Comparison of ENCODE assay signal across 18 mouse cellular contexts in genomic region chr4:145257751-145258434, GRCm38 (mm10). TPM values are rescaled to one million over a fixed set of nuclear protein-coding genes. Genes with fewer than 3 reads are reported as not detected.
DNase-seq lines count a peak whose midpoint lies in the region; ATAC-seq and TF ChIP-seq lines count a peak whose summit lies in the region.
"Had no signal": no experiment of that assay in that cellular context is flagged by ENCODE, and none has a peak within 500 bp of the region (broad histone marks: within the 10 kb centered on the region; RNA-seq: fewer than 3 reads in every experiment).

No protein-coding gene starts in this region.

- TF ChIP-seq CTCF in intestine, postnatal 0 days (IDR thresholded peaks at IDR 0.05; ENCODE audit: low read depth): no peak

- WGBS in intestine, embryonic 16.5 days: 54% methylated on average over 5 of the region's 5 CpGs
- 62% methylated on average over 5 of the region's 5 CpGs for WGBS in intestine, postnatal 0 days

- ATAC-seq in intestine, embryonic 16.5 days: 0 out of 2 replicates have a peak, but pooled peaks have one; percentile 28
- ATAC-seq in intestine, postnatal 0 days: no peak
- 0 out of 2 replicates have a peak, but pooled peaks have one; percentile 27 for ATAC-seq in megakaryocyte-erythroid progenitor cell, adult 5-6 weeks (replicated peaks; ENCODE audit: low FRiP score, low TSS enrichment, poor library complexity, severe bottlenecking)
- ATAC-seq: forebrain, embryonic 15.5 days; intestine, embryonic 15.5 days; midbrain, embryonic 13.5 days had no signal

- no peaks in the 10 kb centered on the region for H3K4me1 ChIP-seq in intestine, embryonic 16.5 days (ENCODE audit: control insufficient read depth, insufficient read depth, low read length)
- no peaks in the 10 kb centered on the region for H3K4me1 ChIP-seq in intestine, postnatal 0 days (replicated peaks; ENCODE audit: control insufficient read depth, insufficient read depth, low read length)
- H3K4me1 ChIP-seq: forebrain, embryonic 15.5 days; heart, embryonic 15.5 days; hindbrain, embryonic 12.5 days; intestine, embryonic 15.5 days; lung, embryonic 15.5 days; midbrain, embryonic 13.5 days; neural tube, embryonic 12.5 days had no signal

- no peak overlapping the region for H3K27ac ChIP-seq in intestine, embryonic 16.5 days (ENCODE audit: low read length)
- no peak overlapping the region for H3K27ac ChIP-seq in intestine, postnatal 0 days (ENCODE audit: low read depth, low read length)
- H3K27ac ChIP-seq: forebrain, embryonic 15.5 days; heart, embryonic 15.5 days; hindbrain, embryonic 12.5 days; intestine, embryonic 15.5 days; lung, embryonic 15.5 days; midbrain, embryonic 13.5 days; neural tube, embryonic 12.5 days had no signal

- H3K27me3 ChIP-seq in intestine, embryonic 16.5 days (replicated peaks; ENCODE audit: control insufficient read depth, insufficient read depth, low read length): no peaks in the 10 kb centered on the region
- no peaks in the 10 kb centered on the region for H3K27me3 ChIP-seq in intestine, postnatal 0 days (replicated peaks; ENCODE audit: control insufficient read depth, insufficient read depth, low read length)
- H3K27me3 ChIP-seq: forebrain, embryonic 15.5 days; heart, embryonic 15.5 days; hindbrain, embryonic 12.5 days; intestine, embryonic 15.5 days; lung, embryonic 15.5 days; midbrain, embryonic 13.5 days; neural tube, embryonic 12.5 days had no signal

- DNase-seq in 416B (ENCODE audit: low read depth): peak; percentile 63
- peak; percentile 16 for DNase-seq in brain, adult 2 months (ENCODE audit: low read depth, low spot score)
- no peak for DNase-seq in urinary bladder, postnatal 4 days (ENCODE audit: low spot score in 2 of 2)
- DNase-seq in thymus, postnatal 10 days (ENCODE audit: low spot score in 2 of 2): no peak
- DNase-seq in natural killer cell, adult 2 months (ENCODE audit: low spot score in 2 of 2): no peak
- DNase-seq: cerebellum, postnatal 36 days; gastrocnemius, postnatal 10 days; kidney, postnatal 14 days had no signal

- H3K9ac ChIP-seq in intestine, embryonic 16.5 days (ENCODE audit: low read depth, low read length): no peak overlapping the region
- no peak overlapping the region for H3K9ac ChIP-seq in intestine, postnatal 0 days (ENCODE audit: low read depth, low read length)
- H3K9ac ChIP-seq: forebrain, embryonic 15.5 days; heart, embryonic 15.5 days; hindbrain, embryonic 12.5 days; intestine, embryonic 15.5 days; lung, embryonic 15.5 days; midbrain, embryonic 13.5 days; neural tube, embryonic 12.5 days had no signal

- no peaks in the 10 kb centered on the region for H3K9me3 ChIP-seq in intestine, embryonic 16.5 days (ENCODE audit: control insufficient read depth, low read length)
- H3K9me3 ChIP-seq in intestine, postnatal 0 days (ENCODE audit: control insufficient read depth): no peaks in the 10 kb centered on the region
- H3K9me3 ChIP-seq: forebrain, embryonic 15.5 days; heart, embryonic 15.5 days; intestine, embryonic 15.5 days; lung, embryonic 15.5 days; midbrain, embryonic 13.5 days had no signal

- H3K36me3 ChIP-seq in intestine, embryonic 16.5 days (ENCODE audit: control insufficient read depth, insufficient read depth, low read length): no peaks in the 10 kb centered on the region
- H3K36me3 ChIP-seq in intestine, postnatal 0 days (ENCODE audit: control insufficient read depth, insufficient read depth): no peaks in the 10 kb centered on the region
- H3K36me3 ChIP-seq: forebrain, embryonic 15.5 days; heart, embryonic 15.5 days; hindbrain, embryonic 12.5 days; intestine, embryonic 15.5 days; lung, embryonic 15.5 days; midbrain, embryonic 13.5 days; neural tube, embryonic 12.5 days had no signal

- H3K4me3 ChIP-seq in intestine, embryonic 16.5 days (ENCODE audit: low read length): no peak overlapping the region
- H3K4me3 ChIP-seq in intestine, postnatal 0 days (ENCODE audit: low read depth, low read length): no peak overlapping the region
- H3K4me3 ChIP-seq: forebrain, embryonic 15.5 days; heart, embryonic 15.5 days; hindbrain, embryonic 12.5 days; intestine, embryonic 15.5 days; lung, embryonic 15.5 days; midbrain, embryonic 13.5 days; neural tube, embryonic 12.5 days had no signal

- no peak overlapping the region for H3K4me2 ChIP-seq in intestine, embryonic 16.5 days (ENCODE audit: low read depth, low read length)
- no peak overlapping the region for H3K4me2 ChIP-seq in intestine, postnatal 0 days (replicated peaks; ENCODE audit: low read depth)
- H3K4me2 ChIP-seq: forebrain, embryonic 15.5 days; heart, embryonic 15.5 days; hindbrain, embryonic 12.5 days; intestine, embryonic 15.5 days; lung, embryonic 15.5 days; midbrain, embryonic 13.5 days; neural tube, embryonic 12.5 days had no signal

RNA-seq across cellular contexts. Expression of gene Tnfrsf1b, which starts 11.2 kb away (rescaled TPM):
- polyA plus RNA-seq in intestine, embryonic 16.5 days (2015; fragmentation: Nextera tagmentation; extraction: Ambion mirVana): 6.0 and 6.3 TPM in 2 replicates
- polyA plus RNA-seq in intestine, postnatal 0 days (2015; fragmentation: Nextera tagmentation; extraction: Ambion mirVana): 2.8 and 2.9 TPM in 2 replicates
- 2.3 and 4.9 TPM in 2 replicates for total RNA-seq in megakaryocyte-erythroid progenitor cell, adult 5-6 weeks (2014; fragmentation: Nextera tagmentation)
- total RNA-seq in megakaryocyte-erythroid progenitor cell, adult 5-6 weeks (2017): 1.9 and 3.7 TPM in 2 replicates

RNA-seq across cellular contexts. Expression of gene Tnfrsf8, which starts 57.1 kb away (rescaled TPM):
- 0.04 TPM in 1 of 2 replicates, not detected in the other for polyA plus RNA-seq in intestine, embryonic 16.5 days (2015; fragmentation: Nextera tagmentation; extraction: Ambion mirVana)
- polyA plus RNA-seq in intestine, postnatal 0 days (2015; fragmentation: Nextera tagmentation; extraction: Ambion mirVana): 0.04 and 0.08 TPM in 2 replicates
- total RNA-seq in megakaryocyte-erythroid progenitor cell, adult 5-6 weeks (2014; fragmentation: Nextera tagmentation): 0.31 TPM in 1 of 2 replicates, not detected in the other
- total RNA-seq in megakaryocyte-erythroid progenitor cell, adult 5-6 weeks (2017): not detected in 2 replicates

Comparison
In these comparisons a context has a peak if more than half of its experiments do, and no peak if none do; other contexts are left out.
1. DNase-seq: peak in 416B (single experiment) and brain, adult 2 months (single experiment); none in urinary bladder, postnatal 4 days (0 of 2), thymus, postnatal 10 days (0 of 2) and natural killer cell, adult 2 months (0 of 2).